Mouse (Mus musculus) hindlimb bud, embryonic 11.5 days (tissue): ENCODE results near the gene Hip1.
"Not testable (repeated sequence)": the region's sequence is repeated elsewhere in the genome, so short reads cannot be mapped to it uniquely, and the experiment has no call there.

ENCODE experiments used
- DNase-seq: peaks from one replicate; pipeline ENCODE4 v3.0.0-alpha.2; 2012; ENCODE audit warnings: low read depth, low spot score; ENCODE audit errors: extremely low spot score

Gene Hip1

GRCm38 (mm10) chr5:135494183-135494910, 50.6 kb downstream of the Hip1 start:
- no peak for DNase-seq

DNA sequence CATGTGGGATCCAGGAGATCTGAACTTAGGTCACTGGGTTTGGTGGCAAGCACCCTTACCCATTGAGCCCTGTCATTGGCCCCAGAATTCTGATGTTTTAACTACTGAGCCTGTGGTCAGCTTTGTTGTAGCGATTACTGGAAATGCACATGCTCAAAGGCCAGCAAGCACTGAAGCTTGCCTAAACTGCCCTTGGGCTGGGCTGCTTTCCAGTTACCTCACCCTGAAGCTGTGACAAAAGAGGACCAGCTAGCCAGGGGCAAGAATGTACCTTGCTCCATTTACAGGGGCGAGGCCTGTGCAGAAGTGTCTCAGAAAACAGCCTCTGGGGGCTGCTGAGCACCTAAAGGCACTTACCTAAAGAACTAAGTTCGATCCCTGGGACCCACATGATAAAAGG, 51.8 kb downstream of the Hip1 start:
- no peak for DNase-seq

DNA sequence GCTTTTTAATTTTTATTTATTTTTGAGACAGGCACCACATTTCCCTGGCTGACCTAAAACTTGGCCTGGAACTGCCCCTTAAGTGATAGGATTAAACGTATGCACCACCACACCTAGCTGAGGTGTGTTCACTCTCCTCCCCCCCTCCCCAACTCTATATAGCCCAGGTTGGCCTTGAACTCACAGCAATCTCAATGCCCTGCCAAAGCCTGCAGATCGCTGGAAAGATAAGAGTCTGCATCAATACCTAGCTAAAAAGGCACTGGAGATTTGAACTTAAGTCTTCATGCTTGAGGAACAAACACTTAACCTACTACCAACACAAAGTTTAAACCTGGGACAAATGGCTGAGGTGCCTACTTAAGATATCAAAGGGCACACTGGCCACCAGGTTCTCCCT, 52.8 kb downstream of the Hip1 start:
- DNase-seq: no peak

GRCm38 (mm10) chr5:135489695-135490294, 55.1 kb downstream of the Hip1 start:
- DNase-seq: no peak

- DNase-seq: no peak
Measured at GRCm38 (mm10) chr5:135488881-135489694, 55.8 kb downstream of the Hip1 start.

DNA sequence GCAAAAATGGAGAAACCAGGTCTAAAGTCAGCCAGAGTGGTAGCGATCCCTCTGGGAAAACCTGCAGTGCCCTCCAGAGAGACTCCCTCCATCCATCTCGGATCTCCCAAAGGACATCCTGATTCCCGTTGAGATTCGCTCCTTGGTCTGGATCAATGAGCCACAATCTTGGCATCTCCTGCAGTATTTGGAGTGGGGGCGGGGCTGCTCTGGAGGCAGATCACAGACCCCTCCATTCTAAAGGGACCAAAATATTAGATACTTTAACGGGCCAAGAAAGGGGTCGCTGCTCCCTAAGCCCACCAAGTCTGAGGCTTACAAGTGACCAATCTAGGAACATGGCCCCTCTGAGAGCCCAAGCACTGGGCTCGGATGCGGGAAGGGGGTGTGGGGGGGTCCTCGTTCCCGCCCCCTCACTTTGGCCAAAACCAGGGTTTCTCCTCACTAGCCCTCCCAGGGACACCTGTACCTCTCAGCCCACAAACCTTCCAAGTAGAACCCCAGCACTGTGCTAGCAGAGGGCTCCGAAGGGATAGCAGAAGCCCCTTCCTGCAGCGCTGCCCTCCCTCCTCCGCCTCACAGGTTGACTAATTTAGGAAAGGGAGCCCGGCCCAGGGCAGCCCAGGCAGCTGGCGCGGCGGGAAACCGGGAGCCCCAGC, 56.6 kb downstream of the Hip1 start:
- DNase-seq: no peak

GRCm38 (mm10) chr5:135485289-135485688, 59.6 kb downstream of the Hip1 start:
- no peak for DNase-seq

- not testable (repeated sequence) for DNase-seq
Measured at GRCm38 (mm10) chr5:135483865-135484264, 61.1 kb downstream of the Hip1 start.

- DNase-seq: no peak
Measured at GRCm38 (mm10) chr5:135478877-135479600, 65.9 kb downstream of the Hip1 start.

DNA sequence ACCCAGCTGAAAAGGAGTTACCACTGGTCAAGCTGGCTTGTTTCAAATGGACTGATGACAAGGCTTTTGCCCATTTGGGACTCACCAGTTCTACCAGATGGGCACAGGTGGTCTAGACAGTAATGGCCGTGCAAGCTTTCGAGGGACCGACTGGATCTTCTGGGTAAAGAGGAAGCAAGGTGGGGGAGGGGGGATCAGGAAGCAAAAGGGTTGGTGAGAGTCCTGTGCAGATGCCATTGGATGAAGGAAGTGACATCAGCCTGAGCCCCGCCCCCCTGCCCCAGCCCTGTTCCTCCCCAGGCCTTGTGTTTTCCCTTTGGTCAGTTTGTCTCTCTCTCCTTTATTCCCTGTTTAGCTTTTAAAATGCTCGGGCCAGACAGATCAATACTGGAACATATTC, 68.7 kb downstream of the Hip1 start:
- no peak for DNase-seq

DNA sequence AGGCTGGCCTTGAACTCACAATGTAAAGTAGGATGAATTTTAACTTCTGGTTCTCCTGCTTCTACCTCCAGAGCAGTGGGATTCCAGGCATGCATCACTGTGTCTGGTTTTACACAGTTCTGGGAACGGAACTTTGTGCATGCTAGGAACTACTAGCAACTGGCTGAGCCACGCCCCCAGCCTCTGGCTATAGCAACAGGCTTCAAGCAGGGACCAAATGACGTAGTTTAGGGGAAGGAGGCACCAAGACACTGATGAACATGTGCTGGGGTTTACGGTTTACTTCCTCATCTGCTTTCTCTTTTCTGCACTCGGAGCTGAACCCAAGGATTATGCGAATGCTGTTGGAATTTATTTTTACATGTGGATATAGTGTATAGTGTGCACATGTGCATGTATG, 72.5 kb downstream of the Hip1 start:
- DNase-seq: no peak

- no peak for DNase-seq
Measured at GRCm38 (mm10) chr5:135471747-135472146, 73.2 kb downstream of the Hip1 start.

GRCm38 (mm10) chr5:135468280-135468679, 76.6 kb downstream of the Hip1 start:
- DNase-seq: no peak

- no peak for DNase-seq
Measured at GRCm38 (mm10) chr5:135465833-135466291, 79.1 kb downstream of the Hip1 start.

DNA sequence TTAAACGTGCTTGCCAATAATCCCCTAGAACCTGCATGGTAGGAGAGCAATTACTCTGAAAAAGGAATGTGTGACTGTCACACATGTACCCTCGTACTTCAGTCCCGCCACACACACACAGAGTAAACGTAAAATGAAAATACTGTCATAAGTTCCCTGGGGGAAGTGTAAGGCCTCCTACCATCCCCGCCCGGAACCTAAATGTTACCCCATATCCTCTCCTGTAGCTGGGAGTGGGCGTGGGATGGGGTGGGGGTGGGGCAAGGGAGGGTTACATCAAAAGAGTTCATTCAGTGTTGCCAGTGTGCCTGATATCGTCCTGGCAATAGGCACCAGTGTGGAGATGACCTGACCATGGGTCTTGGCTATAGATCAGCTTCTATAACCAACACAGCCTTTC, 81.5 kb downstream of the Hip1 start:
- DNase-seq: no peak

- DNase-seq: no peak
Measured at GRCm38 (mm10) chr5:135460833-135461173, 84.1 kb downstream of the Hip1 start.

DNA sequence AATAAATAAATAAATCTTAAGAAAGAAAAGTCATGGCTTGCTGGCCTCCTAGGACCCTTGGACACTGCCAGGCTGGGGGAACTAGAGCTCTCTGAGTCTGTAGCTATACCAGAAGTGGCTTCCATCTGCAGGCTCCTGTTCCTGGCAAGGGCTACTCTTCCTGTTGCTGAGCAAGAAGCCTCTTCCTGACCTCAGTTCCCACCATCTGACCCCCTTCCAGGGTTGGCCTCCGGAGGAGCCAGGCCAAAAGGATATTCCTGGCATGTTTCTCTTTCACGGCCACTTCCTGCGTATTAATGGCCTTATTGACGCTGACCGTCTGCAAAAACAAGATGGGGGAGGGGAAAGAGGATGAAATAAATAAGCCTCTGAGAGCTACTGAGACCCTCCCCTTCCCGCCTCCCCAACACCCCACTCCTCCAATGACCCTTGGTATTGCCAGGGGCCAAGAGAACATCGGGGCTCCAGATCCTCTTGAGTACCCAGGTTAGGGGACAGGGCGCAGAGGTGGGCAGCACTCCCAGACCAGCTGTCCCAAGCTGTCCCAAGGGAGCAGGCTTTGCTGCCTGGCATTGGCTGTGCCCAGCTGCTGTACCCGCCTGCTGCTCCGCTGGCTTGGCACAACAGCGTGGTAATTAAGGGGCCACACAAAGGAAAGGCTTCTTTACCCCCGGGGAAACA, 84.6 kb downstream of the Hip1 start:
- no peak for DNase-seq

DNA sequence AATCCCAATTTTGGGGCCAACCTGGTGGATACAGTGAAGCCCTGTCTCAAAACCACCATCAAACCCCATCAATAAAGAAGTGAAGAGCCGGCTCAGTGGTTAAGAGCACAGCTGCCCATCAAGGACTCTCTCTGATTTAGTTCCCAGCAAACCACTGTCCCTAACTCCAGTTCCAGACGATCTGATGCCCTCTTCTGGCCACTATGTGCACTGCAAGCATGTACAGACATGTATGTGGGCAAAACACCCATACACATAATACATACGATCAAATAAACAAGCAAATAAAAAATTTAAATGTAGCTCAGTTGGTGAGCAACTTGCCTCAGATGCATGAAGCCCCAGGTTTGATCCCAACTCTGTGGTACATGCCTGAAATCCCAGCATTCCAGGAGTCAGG, 85.4 kb downstream of the Hip1 start:
- DNase-seq: no peak

GRCm38 (mm10) chr5:135457961-135458360, 87.0 kb downstream of the Hip1 start:
- no peak for DNase-seq

DNA sequence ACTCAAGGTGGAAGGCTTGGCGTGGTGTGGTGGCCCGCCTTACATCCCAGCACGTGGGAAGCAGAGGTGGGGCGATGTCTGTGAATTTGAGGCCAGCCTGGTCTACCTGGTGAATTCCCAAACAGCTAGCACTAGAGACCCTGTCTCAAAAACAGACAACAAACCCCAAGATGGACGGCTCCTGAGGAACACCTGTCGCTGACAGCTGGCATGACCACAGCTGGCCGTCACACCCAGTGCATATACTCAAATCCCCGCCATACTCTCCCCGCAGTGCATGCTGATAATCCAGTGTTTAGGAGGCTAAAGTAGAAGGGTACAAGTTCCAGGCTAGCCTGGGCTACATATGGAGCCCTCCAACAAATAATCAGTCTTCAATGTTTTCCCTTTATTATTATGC, 88.4 kb downstream of the Hip1 start:
- no peak for DNase-seq
